Mouse (Mus musculus) embryo, embryonic 11 days (tissue): ENCODE results near the gene Myo7a.

Experiments
- DNase-seq: peaks from one replicate; pipeline ENCODE4 v3.0.0-alpha.2; 2015

The Myo7a gene

GRCm38 (mm10) chr7:98142247-98142646 lies 22.9 kb upstream of the Myo7a start:
- no peak for DNase-seq

- DNase-seq = peak; percentile 55
These were observed 21.9 kb upstream of the Myo7a start for GRCm38 (mm10) chr7:98141206-98141605.

GRCm38 (mm10) chr7:98140597-98140996 lies 21.3 kb upstream of the Myo7a start:
- DNase-seq = no peak

GRCm38 (mm10) chr7:98139216-98139615 lies 19.9 kb upstream of the Myo7a start:
- DNase-seq = peak; percentile 49

- DNase-seq = no peak
These were observed 18.7 kb upstream of the Myo7a start for GRCm38 (mm10) chr7:98137995-98138394.

- DNase-seq = no peak
These were observed 18.3 kb upstream of the Myo7a start for GRCm38 (mm10) chr7:98137583-98137982.

- DNase-seq = no peak
These were observed 12.4 kb upstream of the Myo7a start for GRCm38 (mm10) chr7:98131751-98132150.

- DNase-seq = peak; percentile 49
These were observed 6.1 kb upstream of the Myo7a start for GRCm38 (mm10) chr7:98125473-98125872.

- no peak for DNase-seq
These were observed 5.4 kb upstream of the Myo7a start for GRCm38 (mm10) chr7:98124701-98125100.

- DNase-seq = no peak
These were observed 2.3 kb upstream of the Myo7a start for GRCm38 (mm10) chr7:98121673-98122072.

- no peak for DNase-seq
These were observed 1.9 kb upstream of the Myo7a start for GRCm38 (mm10) chr7:98121241-98121640.

GRCm38 (mm10) chr7:98120325-98120724 lies 1.0 kb upstream of the Myo7a start:
- peak; percentile 79 for DNase-seq

- DNase-seq = no peak
These were observed 573 bp upstream of the Myo7a start for GRCm38 (mm10) chr7:98119961-98120232.

GRCm38 (mm10) chr7:98117012-98117660 lies 2.2 kb downstream of the Myo7a start:
- no peak for DNase-seq

- no peak for DNase-seq
These were observed 4.7 kb downstream of the Myo7a start for GRCm38 (mm10) chr7:98114656-98115055.

- peak; percentile 41 for DNase-seq
These were observed 8.1 kb downstream of the Myo7a start for GRCm38 (mm10) chr7:98111233-98111632.

GRCm38 (mm10) chr7:98109771-98110170 lies 9.6 kb downstream of the Myo7a start:
- DNase-seq = no peak

- DNase-seq = no peak
These were observed 10.5 kb downstream of the Myo7a start for GRCm38 (mm10) chr7:98108636-98109430.

- no peak for DNase-seq
These were observed 13.1 kb downstream of the Myo7a start for GRCm38 (mm10) chr7:98106272-98106671.

- DNase-seq = no peak
These were observed 14.6 kb downstream of the Myo7a start for GRCm38 (mm10) chr7:98104481-98105435.

- DNase-seq = no peak
These were observed 15.4 kb downstream of the Myo7a start for GRCm38 (mm10) chr7:98103942-98104292.

- DNase-seq = peak; percentile 88
These were observed 16.1 kb downstream of the Myo7a start for GRCm38 (mm10) chr7:98103002-98103941.
